Mouse (Mus musculus) bone marrow macrophage, adult 2 months (primary cell): ENCODE results near the gene Pilra.

ENCODE experiments used
- CTCF ChIP-seq: IDR thresholded peaks from 2 replicates; pipeline ENCODE4 v1.5.1; 2012; ENCODE audit warnings: low read depth, mild to moderate bottlenecking, low read length, moderate library complexity
- POLR2A ChIP-seq: IDR thresholded peaks from 2 replicates; pipeline ENCODE4 v1.6.1; 2012; ENCODE audit warnings: mild to moderate bottlenecking, low read depth, low read length, borderline replicate concordance

- TF ChIP-seq CTCF, result no peak
- no peak for TF ChIP-seq POLR2A
Measured at GRCm38 (mm10) chr5:137825971-137826370, 10.1 kb downstream of the Pilra start.
